Mouse (Mus musculus) midbrain, embryonic 11.5 days (tissue): ENCODE measurements around the gene Pus1. TPM values are rescaled to one million over a fixed set of nuclear protein-coding genes. Genes with fewer than 3 reads are reported as not detected.
A peak's percentile ranks its signal among the peaks of the same experiment; 100 is the strongest.
"Not testable (repeated sequence)": the region's sequence is repeated elsewhere in the genome, so short reads cannot be mapped to it uniquely, and the experiment has no call there.

Source experiments
- ATAC-seq: fragments of 200-750 bp; cut with Nextera tagmentation; 2 replicates; pipeline ENCODE4 v1.8.0; 2017; ENCODE audit warnings: moderate TSS enrichment, moderate library complexity; ENCODE audit not compliant: low FRiP score
- DNase-seq: peaks from one replicate; pipeline ENCODE4 v3.0.0; 2015; ENCODE audit warnings: low spot score; ENCODE audit errors: missing footprints
- H3K27ac ChIP-seq: fragments of 300-500 bp; sonication (generic); 2 replicates; pipeline ENCODE4 v1.5.1; 2014; ENCODE audit warnings: low read depth, low read length
- H3K27me3 ChIP-seq: fragments of 300-500 bp; sonication (generic); 2 replicates; pipeline ENCODE4 v1.6.1; 2014; ENCODE audit warnings: mild to moderate bottlenecking, low read length, moderate library complexity, mixed read lengths; ENCODE audit not compliant: control insufficient read depth, insufficient read depth
- H3K36me3 ChIP-seq: fragments of 300-500 bp; sonication (generic); 2 replicates; pipeline ENCODE4 v1.6.1; 2014; ENCODE audit warnings: mild to moderate bottlenecking, low read length, moderate library complexity, mixed read lengths; ENCODE audit not compliant: control insufficient read depth, insufficient read depth
- H3K4me1 ChIP-seq: fragments of 300-500 bp; sonication (generic); 2 replicates; pipeline ENCODE4 v1.6.1; 2014; ENCODE audit warnings: low read length; ENCODE audit not compliant: control insufficient read depth, insufficient read depth
- H3K4me2 ChIP-seq: fragments of 300-500 bp; sonication (generic); 2 replicates; pipeline ENCODE4 v1.6.1; 2014; ENCODE audit warnings: mild to moderate bottlenecking, moderate library complexity
- H3K4me3 ChIP-seq: fragments of 300-500 bp; sonication (generic); 2 replicates; pipeline ENCODE4 v1.5.1; 2014; ENCODE audit warnings: low read depth, low read length
- H3K9ac ChIP-seq: fragments of 300-500 bp; sonication (generic); 2 replicates; pipeline ENCODE4 v1.6.1; 2014; ENCODE audit warnings: low read length
- H3K9me3 ChIP-seq: fragments of 300-500 bp; sonication (generic); 2 replicates; pipeline ENCODE4 v1.6.1; 2016; ENCODE audit warnings: low read length; ENCODE audit not compliant: control insufficient read depth
- WGBS: fragments of 180-500 bp; shearing (Covaris S2); extraction: QIAGEN DNeasy Blood & Tissue Kit; methylation state at CpG from one replicate; pipeline ENCODE4 v1.1.7; 2014; 5-methylcytosine and 5-hydroxymethylcytosine counted together
- polyA plus RNA-seq: library from polyadenylated mRNA; unstranded; fragments of >200 nt; fragmentation: Nextera tagmentation; extraction: Ambion mirVana; gene quantifications from 2 replicates; pipeline ENCODE4 v1.2.1, GENCODE M21; 2014

The Pus1 gene
- polyA plus RNA-seq, 1 experiment from 2014 or later: 16.5 TPM

- DNase-seq, H3K4me2 ChIP-seq, H3K4me3 ChIP-seq, H3K9me3 ChIP-seq, H3K27me3 ChIP-seq, ATAC-seq, H3K27ac ChIP-seq, H3K9ac ChIP-seq, H3K4me1 ChIP-seq: not testable (repeated sequence)
- H3K36me3 ChIP-seq: peaks cover 17% of the 10 kb centered on the region
- 90% methylated on average over 10 of the region's 10 CpGs for WGBS
Observed at GRCm38 (mm10) chr5:110772945-110773344, 7.5 kb downstream of the Pus1 start.

- Histone ChIP-seq H3K27ac (peak within 1 kb of the TSS; percentile 93), H3K9ac (peak within 1 kb of the TSS; percentile 94), H3K4me1 (peaks cover 8% of the 10 kb centered on the region), H3K36me3 (peaks cover 15% of the 10 kb centered on the region), H3K4me2 (peak within 1 kb of the TSS; percentile 81), H3K9me3 (no peaks in the 10 kb centered on the region), H3K27me3 (no peaks in the 10 kb centered on the region), H3K4me3 (peak within 1 kb of the TSS; percentile 96)
- DNase-seq: peak; percentile 100
- peak; percentile 97 for ATAC-seq
- under 1% methylated on average over 81 of the region's 83 CpGs for WGBS
Observed at GRCm38 (mm10) chr5:110770448-110771158, 9.9 kb downstream of the Pus1 start, which contains the start of gene Ep400. Gene Ep400, minus strand, starts transcription at chr5:110770717.

- Histone ChIP-seq H3K9me3 (no peaks in the 10 kb centered on the region), H3K36me3 (peaks cover 13% of the 10 kb centered on the region), H3K4me3 (peak overlapping the region; percentile 96), H3K27me3 (no peaks in the 10 kb centered on the region), H3K4me2 (peak overlapping the region; percentile 81), H3K9ac (peak overlapping the region; percentile 94), H3K27ac (peak overlapping the region; percentile 93), H3K4me1 (peaks cover 8% of the 10 kb centered on the region)
- DNase-seq (peak; percentile 94), ATAC-seq (peak; percentile 72)
- 0% methylated on average over 44 of the region's 58 CpGs for WGBS
Observed at GRCm38 (mm10) chr5:110770031-110770445, 10.4 kb downstream of the Pus1 start.

GRCm38 (mm10) chr5:110769272-110769671, 11.2 kb downstream of the Pus1 start:
- 65% methylated on average over 4 of the region's 4 CpGs for WGBS
- no peaks in the 10 kb centered on the region for H3K9me3 ChIP-seq
- peak overlapping the region; percentile 96 for H3K4me3 ChIP-seq
- ATAC-seq (no peak), DNase-seq (no peak)
- peaks cover 8% of the 10 kb centered on the region for H3K4me1 ChIP-seq
- no peak overlapping the region for H3K27ac ChIP-seq
- H3K36me3 ChIP-seq: peaks cover 8% of the 10 kb centered on the region; the same call in 1 of the 2 replicates
- H3K4me2 ChIP-seq: peak overlapping the region; percentile 81
- H3K27me3 ChIP-seq: no peaks in the 10 kb centered on the region
- peak overlapping the region; percentile 94 for H3K9ac ChIP-seq

- Histone ChIP-seq H3K9me3 (no peaks in the 10 kb centered on the region), H3K36me3 (no peaks in the 10 kb centered on the region), H3K9ac (no peak overlapping the region), H3K4me1 (peaks cover 2% of the 10 kb centered on the region; the same call in 1 of the 2 replicates), H3K4me3 (no peak overlapping the region), H3K4me2 (no peak overlapping the region), H3K27me3 (no peaks in the 10 kb centered on the region), H3K27ac (no peak overlapping the region)
- DNase-seq: no peak
- ATAC-seq: no peak
- WGBS: 96% methylated on average over 8 of the region's 8 CpGs
Observed at GRCm38 (mm10) chr5:110763890-110764289, 16.6 kb downstream of the Pus1 start.

GRCm38 (mm10) chr5:110745021-110745420, 35.4 kb downstream of the Pus1 start:
- H3K9me3 ChIP-seq: no peaks in the 10 kb centered on the region
- no peaks in the 10 kb centered on the region for H3K4me1 ChIP-seq
- no peak overlapping the region for H3K4me3 ChIP-seq
- H3K36me3 ChIP-seq: no peaks in the 10 kb centered on the region
- no peak overlapping the region for H3K4me2 ChIP-seq
- ATAC-seq: no peak
- no peak overlapping the region for H3K27ac ChIP-seq
- H3K27me3 ChIP-seq: no peaks in the 10 kb centered on the region
- no peak for DNase-seq
- no peak overlapping the region for H3K9ac ChIP-seq
- WGBS: 89% methylated on average over 1 of the region's 1 CpGs

GRCm38 (mm10) chr5:110739496-110740275, 40.8 kb downstream of the Pus1 start:
- H3K27ac ChIP-seq: no peak overlapping the region

GRCm38 (mm10) chr5:110735606-110736005, 44.9 kb downstream of the Pus1 start:
- H3K4me2 ChIP-seq: no peak overlapping the region
- H3K4me3 ChIP-seq: no peak overlapping the region
- no peaks in the 10 kb centered on the region for H3K9me3 ChIP-seq
- no peak overlapping the region for H3K9ac ChIP-seq
- WGBS: 100% methylated on average over 1 of the region's 1 CpGs
- H3K36me3 ChIP-seq: peaks cover 26% of the 10 kb centered on the region
- no peak for DNase-seq
- no peaks in the 10 kb centered on the region for H3K4me1 ChIP-seq
- no peaks in the 10 kb centered on the region for H3K27me3 ChIP-seq
- H3K27ac ChIP-seq: no peak overlapping the region
- ATAC-seq: no peak

More at GRCm38 (mm10) chr5:110739496-110740275, 40.8 kb downstream of the Pus1 start:
- peaks cover 11% of the 10 kb centered on the region for H3K36me3 ChIP-seq
- H3K4me2 ChIP-seq: no peak overlapping the region
- DNase-seq (no peak), ATAC-seq (no peak)
- H3K27me3 ChIP-seq: no peaks in the 10 kb centered on the region
- H3K4me3 ChIP-seq: no peak overlapping the region
- 89% methylated on average over 7 of the region's 7 CpGs for WGBS
- H3K9ac ChIP-seq: no peak overlapping the region
- H3K4me1 ChIP-seq: no peaks in the 10 kb centered on the region
- H3K9me3 ChIP-seq: no peaks in the 10 kb centered on the region
